Mouse (Mus musculus): ENCODE measurements around the gene Dot1l.
A peak's percentile ranks its signal among the peaks of the same experiment; 100 is the strongest.

Gene Dot1l

DNA sequence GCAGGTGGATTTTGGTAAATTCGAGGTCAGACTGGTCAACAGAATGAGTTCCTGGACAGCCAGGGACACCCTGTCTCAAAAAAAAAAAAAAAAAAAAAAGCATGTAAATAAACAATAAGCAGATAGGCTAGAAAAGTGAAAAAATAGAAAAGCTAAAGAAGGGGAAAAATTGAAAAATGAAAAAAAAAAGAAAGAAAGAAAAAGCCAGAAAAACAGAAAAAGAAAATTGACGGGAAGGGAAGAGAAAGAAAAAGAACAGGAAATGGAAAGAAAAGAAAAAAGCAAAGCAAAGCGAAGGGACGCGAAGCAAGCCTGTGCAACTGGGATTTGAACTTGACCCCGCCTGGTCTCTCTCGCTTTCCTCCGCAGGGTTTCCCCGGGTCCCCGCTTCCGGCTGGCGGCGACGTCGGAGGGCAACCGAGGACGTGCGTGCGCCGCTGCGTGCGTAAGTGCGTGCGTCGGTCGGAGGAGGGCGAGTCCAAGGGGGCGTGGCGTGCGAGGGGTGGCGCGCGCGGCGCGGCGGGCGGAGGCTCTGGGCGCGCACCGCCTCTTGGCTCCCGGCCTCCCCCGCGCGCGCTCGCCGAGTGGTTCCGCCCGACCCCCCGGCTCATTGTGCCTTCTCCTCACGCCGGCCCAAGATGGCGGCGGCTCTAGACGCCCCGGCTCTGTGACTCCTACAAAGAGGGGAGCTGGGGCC, at the start of gene Dot1l:
Dot1l (plus strand) TSS at position 613 of the 697 bp plus-strand sequence.
- DNase-seq = peak; percentile 97 to 98

DNA sequence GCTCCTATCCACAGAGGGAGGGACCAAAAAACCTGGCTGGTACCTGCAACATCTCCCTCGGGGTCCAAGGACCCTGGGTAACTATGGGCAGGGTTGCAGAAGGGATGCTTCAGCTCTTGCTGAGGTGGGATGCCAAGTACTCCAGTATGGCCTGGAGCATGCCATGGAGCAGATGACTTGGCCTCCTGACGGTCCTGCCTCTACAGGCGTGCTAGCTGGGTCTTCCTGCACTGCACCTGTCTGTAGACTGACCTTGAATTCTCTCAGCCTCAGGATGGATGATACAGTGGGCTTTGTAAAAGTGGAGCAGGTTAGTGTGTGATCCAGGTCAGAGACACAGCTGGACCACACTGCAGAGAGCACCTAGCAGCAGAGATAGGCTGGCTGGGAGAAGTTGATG, 49.5 kb upstream of the Dot1l start:
- no peak for DNase-seq

DNA sequence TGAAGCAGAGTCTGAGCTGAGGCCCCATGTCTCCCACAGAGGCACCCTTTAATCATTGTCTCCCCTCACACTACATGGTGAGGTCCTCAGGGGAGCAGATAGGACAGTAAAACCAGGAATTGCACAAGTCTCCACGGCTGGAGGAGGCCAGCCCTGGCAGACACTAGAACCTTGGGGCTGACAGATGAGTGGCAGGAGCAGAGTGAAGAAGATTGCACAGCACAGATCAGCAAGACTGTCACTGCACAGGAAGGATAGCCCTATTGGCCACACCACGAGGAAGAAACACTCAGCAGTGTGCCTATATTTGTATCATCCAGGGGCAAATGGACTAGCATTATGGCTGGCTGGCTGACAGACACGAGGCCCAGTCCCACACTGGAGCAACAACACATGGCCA, 44.2 kb upstream of the Dot1l start:
- no peak for DNase-seq

DNA sequence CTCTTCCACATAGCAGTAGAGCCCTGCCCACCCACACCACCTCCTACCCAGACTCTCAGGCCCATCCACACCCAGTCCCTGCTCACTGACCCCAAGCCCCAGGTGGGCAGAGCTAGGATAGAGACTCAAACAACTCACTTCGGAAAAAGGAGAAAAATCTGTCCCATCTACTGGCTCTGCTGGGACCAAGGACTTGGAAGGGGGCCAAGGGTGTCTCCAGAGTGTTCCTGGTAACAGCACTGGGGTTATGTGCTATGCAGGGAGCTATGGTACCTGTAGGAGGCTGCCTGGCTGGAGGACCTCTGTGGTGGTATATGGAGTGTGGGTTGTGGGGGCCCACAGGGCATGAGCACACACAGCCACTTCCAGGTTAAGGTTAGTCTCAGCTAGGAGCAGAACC, 37.7 kb upstream of the Dot1l start:
- DNase-seq = no peak

DNA sequence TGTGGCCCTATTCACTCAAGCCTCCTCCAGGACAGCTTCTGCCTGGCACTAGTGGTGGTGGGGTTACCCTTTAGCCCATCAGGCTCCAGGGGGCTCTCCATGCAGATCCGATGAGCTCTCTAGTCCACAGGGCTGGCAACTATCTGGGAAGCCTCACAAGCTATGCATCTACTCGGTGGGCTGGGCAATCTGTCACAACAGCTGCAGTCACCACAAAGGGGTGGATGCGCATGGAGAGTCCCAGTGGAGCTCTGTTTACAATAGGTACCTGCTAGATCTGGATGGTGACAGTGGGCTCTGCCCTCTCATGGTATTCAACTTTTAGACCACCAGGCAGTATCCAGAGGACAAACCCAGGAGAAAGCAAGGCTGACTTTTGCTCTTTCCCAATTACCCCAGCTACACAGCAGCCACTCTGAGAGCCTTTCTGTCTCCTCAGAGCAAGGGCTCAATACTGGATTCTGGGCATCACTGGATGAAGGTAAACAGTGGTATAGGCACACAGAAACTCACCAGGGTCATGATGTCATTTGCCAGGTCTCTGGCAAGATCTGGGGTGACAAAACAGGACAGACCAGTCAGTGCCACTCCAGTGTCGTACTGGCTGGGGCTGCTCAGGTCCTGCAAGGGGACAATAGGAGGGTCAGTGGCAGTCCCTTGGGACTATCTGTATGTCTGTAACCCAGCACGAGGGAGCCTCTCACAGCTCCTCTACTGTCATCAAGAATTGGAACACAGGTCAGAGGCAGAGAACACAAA, 27.5 kb upstream of the Dot1l start:
- DNase-seq = no peak

DNA sequence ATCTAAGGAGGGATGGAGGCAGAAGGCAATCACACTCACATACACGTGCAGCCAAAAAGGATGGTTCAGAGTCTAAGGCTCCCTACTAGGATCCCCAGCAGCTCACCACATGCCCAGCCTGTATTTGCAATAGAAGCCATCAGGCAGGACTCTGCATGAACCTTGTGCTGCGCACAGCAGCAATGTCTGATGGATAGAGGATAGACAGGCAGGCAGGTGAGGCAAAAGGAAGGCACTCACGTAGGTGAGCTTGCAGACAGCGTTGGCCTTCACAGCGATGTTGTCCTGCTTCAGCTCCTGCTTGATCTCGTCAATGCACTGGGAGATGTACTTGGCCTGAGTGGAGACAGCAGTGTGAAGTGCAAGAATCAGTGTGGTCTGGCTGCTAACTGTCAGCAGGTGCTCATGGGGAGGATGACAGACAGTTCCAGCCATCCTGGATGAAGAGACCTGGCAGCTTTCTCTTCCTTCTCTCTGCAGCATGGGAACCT, 22.4 kb upstream of the Dot1l start:
- DNase-seq = no peak

DNA sequence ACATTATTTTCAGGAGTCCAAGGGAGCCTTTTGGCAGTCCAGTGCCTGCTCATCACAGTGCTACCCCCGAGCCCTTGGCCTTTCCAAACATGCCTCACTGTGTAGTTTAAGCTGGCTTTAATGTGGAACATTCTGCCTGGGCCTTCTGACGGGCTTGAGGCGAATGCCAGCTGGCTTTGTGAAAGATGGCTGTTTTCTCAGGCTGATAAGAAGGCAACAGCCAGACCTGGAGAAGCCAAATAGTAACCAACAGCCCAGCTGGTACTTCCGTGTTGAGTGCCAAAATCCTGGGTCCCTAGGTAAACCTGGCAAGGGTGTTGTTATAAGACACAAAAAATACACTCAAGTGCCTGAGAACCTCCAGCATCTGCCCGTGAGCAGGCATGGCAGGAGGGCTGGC, 18.3 kb upstream of the Dot1l start:
- DNase-seq = no peak

DNA sequence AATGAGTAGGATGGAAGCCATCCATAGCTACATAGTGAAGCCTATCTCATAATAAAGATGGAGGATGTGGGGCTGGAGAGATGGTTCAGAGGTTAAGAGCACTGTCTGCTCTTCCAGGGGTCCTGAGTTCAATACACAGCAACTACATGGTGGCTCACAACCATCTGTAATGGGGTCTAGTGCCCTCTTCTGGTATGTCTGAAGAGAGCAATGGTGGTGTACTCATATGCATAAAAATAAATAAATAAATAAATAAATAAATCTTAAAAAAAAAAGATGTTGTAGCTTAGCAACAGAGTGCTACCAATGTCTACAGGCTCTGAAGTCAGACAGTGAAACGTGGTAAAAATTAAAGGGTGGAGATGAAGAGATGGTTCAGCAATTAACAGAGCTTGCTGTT, 16.3 kb upstream of the Dot1l start:
- no peak for DNase-seq

DNA sequence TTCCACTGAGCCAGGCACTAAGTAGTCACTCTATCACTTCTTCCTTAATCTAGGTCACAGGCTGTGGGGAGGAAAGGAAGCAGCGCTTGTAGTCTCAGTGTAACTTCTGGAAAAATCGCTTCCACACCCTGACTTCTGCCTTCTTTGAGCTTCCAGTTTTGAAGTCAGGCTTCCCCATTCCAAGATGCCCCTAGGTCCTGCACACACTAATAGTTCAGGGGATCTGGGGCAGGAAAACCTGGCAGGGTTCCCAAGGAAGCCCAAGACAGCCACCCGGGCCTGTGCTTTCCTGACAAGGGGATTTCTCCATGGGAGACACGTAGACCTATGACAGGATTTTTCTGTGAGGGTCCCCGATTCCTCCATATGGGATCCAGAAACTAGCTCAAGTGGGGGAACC, 13.9 kb upstream of the Dot1l start:
- DNase-seq = peak in 1 of 2 experiments; percentile 29

DNA sequence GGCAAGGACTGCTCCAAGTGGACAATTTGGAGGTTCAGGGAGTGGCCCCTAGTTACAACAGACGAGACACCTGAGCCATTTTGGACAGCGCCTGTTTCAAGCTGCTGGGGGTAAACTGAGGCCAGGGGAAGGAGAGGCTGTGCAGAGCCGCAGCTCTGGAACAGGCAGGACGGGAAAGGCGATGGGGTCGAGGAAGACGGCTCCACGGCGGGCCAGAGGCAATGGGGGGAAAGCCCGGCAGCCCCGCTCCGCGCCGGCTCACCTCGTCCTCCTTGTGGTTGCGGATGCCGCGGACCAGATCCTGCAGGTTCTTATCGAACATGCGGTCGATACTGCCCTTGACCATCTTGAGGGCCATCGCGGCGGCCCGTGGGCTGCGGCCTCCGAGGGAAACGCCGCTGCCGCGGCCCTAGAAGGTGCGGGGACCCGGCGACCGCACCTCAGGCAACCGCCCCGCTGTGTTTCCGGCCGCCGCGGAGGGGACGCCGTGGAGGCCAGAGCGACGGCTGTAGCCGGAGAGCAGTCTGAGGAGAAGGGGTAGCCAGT, 13.3 kb upstream of the Dot1l start:
- peak in 1 of 2 experiments; percentile 18 for DNase-seq

DNA sequence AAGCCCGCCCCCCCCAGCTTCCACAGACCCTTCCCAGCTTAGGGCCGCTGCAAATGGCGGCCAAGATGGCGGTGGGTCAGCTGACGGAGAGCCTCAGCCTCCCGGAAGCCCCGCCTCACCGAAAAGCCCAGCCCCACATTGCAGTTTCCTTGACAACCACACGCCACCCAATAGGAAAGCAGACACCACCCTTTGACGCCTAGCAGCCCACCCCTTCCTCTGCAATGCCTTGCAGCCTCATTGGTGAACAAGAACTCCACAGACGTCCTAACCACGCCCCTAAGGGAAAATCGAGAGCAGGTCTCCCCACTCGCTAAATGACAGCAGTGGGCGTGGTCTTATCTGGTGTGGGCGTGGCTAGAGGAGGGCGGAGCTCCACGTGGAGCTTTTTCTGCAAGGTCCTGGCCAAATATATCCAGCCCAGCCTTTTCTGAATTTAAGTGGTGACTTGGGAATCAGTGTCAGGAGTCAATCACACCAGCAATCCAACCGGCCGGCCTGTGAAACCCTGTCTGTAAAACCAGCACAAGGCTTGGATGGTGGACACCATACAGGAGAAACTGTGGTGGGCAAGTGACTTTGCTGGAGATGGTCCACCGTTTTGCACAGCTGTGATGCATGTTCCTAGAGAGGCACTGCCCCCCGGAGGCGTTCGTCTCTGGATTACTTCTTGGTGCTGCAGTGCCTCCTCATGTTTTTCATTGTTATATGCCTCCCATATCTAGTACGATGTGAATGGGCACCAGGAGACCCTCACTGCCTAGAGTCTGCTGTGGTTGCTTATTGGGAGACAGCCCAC, 12.6 kb upstream of the Dot1l start, which contains the start of gene Ap3d1:
Ap3d1 (minus strand) TSS at position 85 of the 799 bp plus-strand sequence.
- DNase-seq = peak; percentile 99 to 100

DNA sequence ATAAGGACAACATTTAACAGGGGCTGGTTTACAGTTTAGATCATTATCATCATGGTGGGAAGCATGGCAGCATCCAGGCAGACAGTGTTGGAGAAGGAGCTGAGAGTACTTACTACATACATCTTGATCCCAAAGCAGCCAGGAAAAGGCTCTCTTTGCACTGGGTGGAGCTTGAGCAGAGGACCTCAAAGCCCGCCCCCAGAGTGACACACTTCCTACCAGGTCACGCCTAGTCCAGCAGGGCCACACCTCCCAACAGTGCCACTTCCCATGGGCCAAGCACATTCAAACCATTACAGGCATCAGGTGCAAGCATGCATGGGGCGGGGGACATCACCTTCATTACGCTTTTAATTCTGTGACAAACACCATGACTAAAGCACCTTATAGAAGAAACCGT, 10.7 kb upstream of the Dot1l start:
- DNase-seq = peak; percentile 61 to 76

DNA sequence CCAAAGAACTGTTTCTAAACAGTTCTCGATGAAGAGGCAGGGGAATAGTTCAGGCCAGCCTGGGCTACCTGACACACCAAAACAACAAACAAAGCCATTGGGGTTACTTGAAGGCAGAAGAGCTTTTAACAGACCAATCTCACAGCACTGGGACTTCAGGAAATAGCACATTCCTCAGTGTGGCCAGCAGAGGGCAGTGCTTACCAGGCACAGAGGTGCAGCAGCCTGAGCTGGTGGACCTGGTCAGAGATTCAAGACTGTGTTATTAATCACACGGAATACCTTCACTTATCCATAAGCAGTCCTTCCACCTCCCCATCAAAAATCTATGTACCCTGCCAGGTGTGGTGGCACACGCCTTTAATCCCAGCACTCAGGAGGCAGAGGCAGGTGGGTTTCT, 7.6 kb upstream of the Dot1l start:
- DNase-seq = peak; percentile 64 to 66

DNA sequence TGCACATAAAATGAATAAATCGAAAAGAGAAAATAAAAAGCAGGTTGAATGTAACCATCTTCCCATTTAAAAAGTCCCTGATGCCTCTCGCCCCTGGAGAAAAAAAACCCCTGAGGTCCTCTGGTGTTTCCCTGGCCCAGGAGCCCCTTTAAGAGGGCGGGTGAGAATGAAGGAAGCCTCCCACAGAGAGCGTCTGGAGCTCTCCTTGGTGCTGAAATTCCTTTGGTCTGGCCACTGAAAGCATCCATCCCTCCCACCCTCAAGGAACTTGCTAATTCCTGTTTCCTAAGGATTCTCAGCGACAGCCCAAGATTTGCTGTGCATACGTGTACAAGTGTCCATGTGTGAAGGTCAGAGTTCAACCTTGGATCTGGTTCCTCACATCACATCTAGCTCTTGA, 6.4 kb upstream of the Dot1l start:
- peak; percentile 46 to 63 for DNase-seq

DNA sequence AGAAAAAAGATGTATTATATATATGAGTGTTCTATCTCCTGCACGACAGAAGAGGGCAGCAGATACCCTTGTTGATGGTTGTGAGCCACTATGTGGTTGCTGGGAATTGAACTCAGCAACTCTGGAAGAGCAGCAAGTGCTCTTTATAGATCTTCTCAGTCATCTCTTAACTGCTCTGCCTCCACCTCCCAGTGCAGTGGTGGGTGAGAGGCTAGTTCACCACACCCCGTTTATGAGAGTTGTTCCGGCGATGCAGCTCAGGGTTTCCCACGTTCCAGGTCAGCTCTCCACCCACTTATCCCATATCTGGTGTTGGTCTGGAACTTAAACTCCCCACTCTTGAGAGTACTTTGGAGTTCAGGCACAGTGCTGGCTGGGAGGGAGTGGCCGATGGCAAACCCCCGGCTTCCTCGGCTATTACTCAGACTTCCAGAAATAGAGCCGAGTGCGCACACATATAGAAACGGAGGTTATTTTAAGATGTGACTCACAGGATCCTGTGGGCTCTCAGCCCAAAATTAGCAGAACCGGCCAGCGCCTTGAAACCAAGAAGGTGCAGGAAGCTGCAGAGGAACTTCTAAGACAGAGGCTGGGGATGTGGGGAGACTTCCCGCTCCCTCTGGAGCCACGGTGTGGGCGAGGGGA, 3.7 kb upstream of the Dot1l start:
- DNase-seq = peak; percentile 61 to 64

DNA sequence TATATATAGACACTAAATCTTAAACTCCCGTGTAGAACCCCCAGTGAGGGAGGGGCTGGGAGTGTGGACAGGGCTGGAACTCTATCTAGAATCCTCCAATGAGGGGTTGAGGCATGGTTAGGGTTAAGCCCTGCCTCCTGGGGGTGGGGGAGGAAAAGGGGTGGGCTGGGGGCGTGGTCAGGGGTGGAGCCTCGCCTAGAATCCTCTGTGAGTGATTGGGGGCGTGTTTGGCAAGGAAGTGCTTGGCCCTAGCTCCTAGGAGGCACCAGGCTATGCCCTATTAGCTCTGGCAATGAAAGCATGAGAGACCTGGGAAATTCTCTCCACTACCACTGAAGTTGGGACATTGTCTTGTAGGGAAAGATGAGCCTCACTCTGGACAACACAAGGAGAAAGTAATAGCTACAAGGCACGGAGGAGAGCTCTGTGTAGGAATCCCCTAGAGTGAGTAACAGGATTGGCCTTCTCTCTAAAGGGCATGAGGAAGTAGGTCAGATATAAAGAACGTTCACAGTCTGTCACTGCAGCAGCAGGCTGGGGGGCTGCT, 2.9 kb upstream of the Dot1l start:
- peak; percentile 73 to 78 for DNase-seq

DNA sequence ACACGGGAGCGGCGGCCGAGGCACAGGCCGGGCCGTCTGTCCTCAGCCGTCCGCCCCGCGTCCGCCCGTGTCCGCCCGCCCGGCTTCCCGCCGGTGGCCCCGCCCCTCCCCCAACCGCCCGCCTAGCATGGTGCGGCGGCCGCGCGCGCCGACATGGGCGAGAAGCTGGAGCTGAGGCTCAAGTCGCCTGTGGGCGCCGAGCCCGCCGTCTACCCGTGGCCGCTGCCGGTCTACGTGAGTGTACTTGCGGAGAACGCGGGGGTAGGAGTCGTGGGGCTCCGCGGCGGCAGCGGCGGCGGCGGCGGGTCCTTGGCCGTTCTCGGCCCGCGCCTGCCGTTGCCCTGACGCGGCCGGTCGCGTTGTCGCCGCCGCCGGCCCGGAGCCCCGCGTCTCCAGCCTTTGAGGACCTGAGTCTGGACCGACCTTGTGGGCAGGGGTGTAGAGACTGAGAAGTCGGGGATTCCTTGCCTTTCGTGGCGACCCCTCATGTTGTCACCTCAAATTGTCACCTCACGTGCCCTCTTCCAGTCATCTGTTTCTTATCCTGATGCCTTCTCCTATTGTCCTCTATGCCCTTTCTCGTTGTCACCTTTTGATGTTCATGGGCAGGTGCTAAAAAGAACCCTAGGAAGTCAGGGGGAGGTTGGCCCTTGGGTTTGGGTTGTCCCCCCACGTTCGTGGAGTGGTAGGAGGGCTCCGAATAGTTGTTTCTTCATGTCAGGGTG, 447 bp downstream of the Dot1l start:
- no peak for DNase-seq

DNA sequence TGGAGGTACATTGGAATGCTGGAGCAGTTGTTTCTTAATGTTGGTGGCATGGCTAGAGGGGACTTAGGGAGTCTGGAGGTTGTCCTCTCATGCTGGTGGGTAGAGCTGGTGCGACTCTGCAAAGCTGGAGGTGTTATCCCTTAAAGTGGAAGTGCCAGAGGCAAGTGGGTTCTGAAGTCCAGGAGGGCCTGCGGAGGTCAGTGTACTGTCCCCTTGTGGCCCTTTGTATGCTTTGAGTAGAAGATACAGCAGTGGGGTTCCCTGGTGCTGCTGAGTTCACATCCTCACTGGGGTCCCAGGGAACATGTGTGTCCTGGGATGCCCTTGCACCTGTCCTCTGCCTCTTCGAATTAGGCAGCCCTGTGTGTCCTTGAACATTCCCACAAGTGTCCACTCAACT, 1.1 kb downstream of the Dot1l start:
- DNase-seq = no peak

DNA sequence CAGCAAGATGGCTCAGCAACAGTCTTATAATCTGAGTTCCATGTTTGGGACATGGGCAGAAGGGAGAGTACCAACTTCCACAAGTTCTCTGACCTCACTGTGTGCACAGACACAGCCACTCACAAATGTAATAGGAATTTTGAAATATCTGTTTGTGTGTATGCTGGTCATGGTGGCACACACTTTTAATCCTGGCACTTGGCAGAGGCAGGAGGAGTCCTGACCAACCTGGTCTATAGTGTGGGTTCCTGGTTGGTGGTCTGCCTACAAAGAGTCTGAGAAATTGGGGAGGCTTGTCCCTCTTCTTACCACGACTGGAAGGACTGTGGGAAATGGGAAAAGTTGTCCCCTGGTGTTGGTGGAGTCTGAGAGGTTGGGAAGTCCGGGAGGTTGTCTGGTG, 1.5 kb downstream of the Dot1l start:
- no peak for DNase-seq

DNA sequence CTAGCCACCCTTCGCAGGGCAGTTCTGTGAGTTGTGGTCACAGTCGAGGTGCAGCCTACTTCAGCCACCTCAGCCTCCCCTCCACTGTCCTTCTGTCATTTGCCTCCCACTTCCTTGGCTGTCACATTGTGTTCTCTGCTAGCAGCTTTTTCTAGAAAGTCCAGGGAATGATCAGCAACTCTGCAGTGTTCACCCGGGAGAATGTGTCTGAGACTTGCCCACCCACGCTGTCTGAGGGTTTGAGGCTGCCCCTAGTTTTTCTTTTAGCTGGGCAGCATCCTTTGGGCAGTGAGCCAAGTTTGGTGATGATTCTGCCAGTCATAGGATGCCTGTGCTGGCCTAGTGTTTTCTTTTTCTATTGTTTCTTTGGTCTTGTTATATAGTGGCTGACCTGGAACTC, 2.0 kb downstream of the Dot1l start:
- DNase-seq = no peak

DNA sequence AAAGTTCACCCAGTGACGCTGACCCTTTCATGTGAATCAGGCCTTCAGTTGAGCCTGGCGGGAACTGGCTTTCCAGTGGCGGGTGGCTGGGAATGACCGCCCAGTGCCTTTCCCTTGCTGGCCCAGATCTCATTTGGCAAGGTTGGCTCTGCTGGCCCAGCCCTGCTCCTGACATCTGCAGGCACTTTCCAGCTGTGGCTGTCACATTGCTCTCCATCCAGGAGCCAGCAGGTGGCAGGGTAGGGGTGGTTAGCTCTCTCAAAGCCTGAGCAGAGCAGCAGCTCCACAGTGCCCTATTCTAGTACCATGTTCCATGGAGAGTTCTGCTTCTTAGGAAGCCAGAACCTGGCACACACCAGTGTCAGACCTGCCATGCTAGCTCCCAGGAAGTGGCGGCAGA, 2.7 kb downstream of the Dot1l start:
- DNase-seq = peak; percentile 86 to 87

DNA sequence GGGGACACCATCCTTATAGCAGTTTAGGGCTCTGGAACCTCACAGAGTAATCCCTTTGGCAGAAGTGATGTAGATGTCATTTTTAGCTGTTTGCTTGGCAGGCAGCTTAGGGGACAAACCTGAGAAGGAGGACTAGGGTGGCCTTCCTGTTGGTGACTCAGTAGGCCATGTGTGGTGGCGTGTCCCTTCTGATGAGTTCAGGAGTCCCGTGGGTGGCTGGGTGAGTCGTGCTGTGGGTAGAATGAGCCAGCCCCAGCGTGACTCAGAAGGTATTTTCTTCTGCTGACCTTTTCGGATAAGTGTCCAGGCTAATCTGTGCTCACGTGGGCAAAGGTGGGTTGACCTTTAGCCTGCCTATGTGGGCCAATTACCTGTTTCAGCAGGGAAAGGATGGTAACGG, 3.6 kb downstream of the Dot1l start:
- DNase-seq = no peak

Measured in kidney, adult 8-10 months (tissue).